Mouse (Mus musculus) E14TG2a.4 (cell line): Measurements from ENCODE around the gene Rhot1.

Experiments
- CTCF ChIP-seq: conservative IDR thresholded peaks from 2 replicates; pipeline ENCODE4 v1.5.1; 2014; ENCODE audit warnings: low read length
- NANOG ChIP-seq: IDR thresholded peaks from 2 replicates; pipeline ENCODE4 v1.6.1; 2014; ENCODE audit warnings: borderline replicate concordance, low read length, mixed read lengths
- POU5F1 ChIP-seq: IDR thresholded peaks from 2 replicates; pipeline ENCODE4 v1.6.1; 2014; ENCODE audit warnings: low read length, borderline replicate concordance

GRCm38 (mm10) chr11:80171884-80172283, 36.9 kb upstream of the Rhot1 start:
- TF ChIP-seq CTCF (no peak), POU5F1 (no peak), NANOG (no peak)
